Mouse (Mus musculus) gastrocnemius, postnatal 25 days (tissue): ENCODE data around the gene Ssc4d. TPM values are rescaled to one million over a fixed set of nuclear protein-coding genes. Genes with fewer than 3 reads are reported as not detected.

Experiments used
- DNase-seq: peaks from one replicate; pipeline ENCODE4 v3.0.0; 2022
- total RNA-seq, 2 experiments: library from RNA; stranded (reverse); gene quantifications; 1 replicate in 1 of 2; 2 replicates in 1 of 2; pipeline ENCODE4 v1.2.3; 2021

The Ssc4d gene
- total RNA-seq, 2 experiments from 2014 or later, result 0.67 to 1.2 TPM

GRCm38 (mm10) chr5:135975893-135976668, 1.8 kb upstream of the Ssc4d start:
- no peak for DNase-seq

GRCm38 (mm10) chr5:135971876-135972275, 2.5 kb downstream of the Ssc4d start:
- no peak for DNase-seq

- DNase-seq, result no peak
These were observed 4.1 kb downstream of the Ssc4d start for GRCm38 (mm10) chr5:135970247-135970646.

- DNase-seq, result no peak
These were observed 5.5 kb downstream of the Ssc4d start for GRCm38 (mm10) chr5:135968781-135969180.

GRCm38 (mm10) chr5:135966866-135967265, 7.5 kb downstream of the Ssc4d start:
- no peak for DNase-seq

- no peak for DNase-seq
These were observed 8.8 kb downstream of the Ssc4d start for GRCm38 (mm10) chr5:135965501-135965930.

- no peak for DNase-seq
These were observed 11.1 kb downstream of the Ssc4d start for GRCm38 (mm10) chr5:135963280-135963627.

GRCm38 (mm10) chr5:135962492-135963279, 11.6 kb downstream of the Ssc4d start:
- peak; percentile 99 for DNase-seq

GRCm38 (mm10) chr5:135962125-135962491, 12.2 kb downstream of the Ssc4d start:
- DNase-seq, result no peak

GRCm38 (mm10) chr5:135960909-135961635, 13.3 kb downstream of the Ssc4d start:
- no peak for DNase-seq

- DNase-seq, result no peak
These were observed 14.4 kb downstream of the Ssc4d start for GRCm38 (mm10) chr5:135959911-135960310.

GRCm38 (mm10) chr5:135958367-135958766, 16.0 kb downstream of the Ssc4d start:
- DNase-seq, result no peak

GRCm38 (mm10) chr5:135957207-135957974, 16.9 kb downstream of the Ssc4d start:
- peak; percentile 97 for DNase-seq

GRCm38 (mm10) chr5:135956300-135957206, 17.8 kb downstream of the Ssc4d start:
- no peak for DNase-seq

- DNase-seq, result no peak
These were observed 21.5 kb downstream of the Ssc4d start for GRCm38 (mm10) chr5:135952830-135953229.

GRCm38 (mm10) chr5:135951660-135952059, 22.7 kb downstream of the Ssc4d start:
- no peak for DNase-seq

GRCm38 (mm10) chr5:135950710-135951412, 23.5 kb downstream of the Ssc4d start:
- DNase-seq, result no peak

GRCm38 (mm10) chr5:135946621-135947020, 27.7 kb downstream of the Ssc4d start:
- no peak for DNase-seq

GRCm38 (mm10) chr5:135945916-135946408, 28.4 kb downstream of the Ssc4d start:
- DNase-seq, result peak; percentile 28

- no peak for DNase-seq
These were observed 31.6 kb downstream of the Ssc4d start for GRCm38 (mm10) chr5:135942710-135943109.
